Mouse (Mus musculus): ENCODE results near the gene Zbtb33. TPM values are rescaled to one million over a fixed set of nuclear protein-coding genes. Genes with fewer than 3 reads are reported as not detected.
A peak's percentile ranks its signal among the peaks of the same experiment; 100 is the strongest.

Zbtb33 gene
- total RNA-seq (2021): 10 to 100 TPM; 24.0 to 25.8 TPM

- DNase-seq: peak; percentile 80 to 86
These were observed at the start of gene Zbtb33 for GRCm38 (mm10) chrX:38189552-38190457. TSS of gene Zbtb33 (plus strand) at chrX:38189793.

DNA sequence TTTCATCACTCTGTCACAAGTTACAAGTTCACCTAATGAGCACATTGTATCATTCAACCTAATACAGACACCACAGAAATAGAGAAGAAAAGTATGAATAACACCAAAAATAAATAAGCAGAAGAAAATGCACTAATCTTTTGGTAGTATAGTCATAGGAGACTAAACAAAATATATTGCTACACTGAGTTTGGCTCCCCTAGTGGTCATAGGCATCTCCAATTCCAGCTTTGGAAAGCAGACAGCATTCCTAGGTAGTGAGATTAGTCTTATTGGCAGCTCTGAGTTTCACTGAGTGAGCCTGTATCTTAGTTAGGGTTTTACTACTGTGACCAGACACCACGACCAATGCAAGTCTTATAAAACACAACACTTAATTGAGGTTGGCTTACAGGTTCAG, 30.5 kb upstream of the Zbtb33 start:
- DNase-seq: no peak

DNA sequence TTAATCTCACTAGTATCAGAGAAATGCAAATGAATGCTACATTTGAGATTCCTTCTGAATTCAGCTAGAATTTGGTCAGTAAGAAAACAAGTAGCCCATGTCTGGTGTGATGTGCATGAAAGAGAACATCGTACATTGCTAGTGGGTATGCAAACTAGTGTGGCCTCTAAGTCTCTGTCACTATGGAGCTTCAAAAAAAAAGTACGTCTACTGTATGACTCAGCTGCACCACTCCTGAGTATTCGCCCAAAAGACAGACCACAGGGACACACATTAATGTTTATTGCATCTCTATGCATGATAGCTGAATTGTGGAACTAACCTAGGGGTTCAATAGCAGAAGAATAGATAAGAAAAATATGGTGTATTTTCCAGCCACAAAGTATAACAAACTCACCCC, 24.3 kb upstream of the Zbtb33 start:
- no peak for DNase-seq

DNA sequence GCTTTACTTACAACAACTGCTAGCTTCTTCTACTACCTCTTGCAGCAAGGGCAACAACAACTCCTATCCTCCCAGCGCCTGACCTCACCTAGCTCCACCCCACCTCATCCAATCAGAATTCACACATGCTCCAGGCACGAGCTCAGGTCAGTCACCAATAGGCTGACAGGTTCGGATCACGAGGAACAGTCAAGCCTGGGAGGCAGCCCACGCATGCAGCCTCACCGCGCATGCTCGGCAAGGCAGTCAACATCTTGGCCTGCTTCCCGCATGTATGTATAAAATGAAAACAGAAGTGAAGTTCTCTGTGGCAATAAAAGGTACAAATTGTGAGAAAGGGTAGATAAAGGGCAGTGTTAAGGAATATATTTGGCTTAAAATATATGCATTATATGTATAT, 23.5 kb upstream of the Zbtb33 start:
- DNase-seq: no peak

DNA sequence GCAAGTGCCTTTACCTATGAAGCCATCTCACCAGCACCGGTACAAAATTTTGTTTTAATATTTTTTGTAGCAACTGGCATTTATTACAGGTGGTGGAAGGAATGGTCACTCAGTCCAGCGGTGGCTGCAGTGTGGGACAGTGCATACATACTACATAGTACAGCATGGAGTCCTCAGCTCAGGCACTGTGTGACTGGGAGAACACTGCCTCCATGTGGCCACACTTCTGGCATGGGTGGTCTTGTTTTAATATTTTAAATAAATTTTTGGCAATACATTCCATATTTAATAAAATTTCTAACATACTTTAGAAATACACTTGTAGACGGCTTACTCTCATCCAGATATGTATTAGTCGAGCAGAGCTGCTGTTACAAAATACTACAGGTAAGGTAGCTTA, 23.0 kb upstream of the Zbtb33 start:
- no peak for DNase-seq

GRCm38 (mm10) chrX:38179891-38180310, 9.7 kb upstream of the Zbtb33 start:
- peak; percentile 7 to 18 for DNase-seq

- DNase-seq: peak in 1 of 2 experiments; percentile 5
These were observed 8.7 kb upstream of the Zbtb33 start for GRCm38 (mm10) chrX:38180656-38181607.

- DNase-seq: peak in 1 of 2 experiments; percentile 2
These were observed 7.9 kb upstream of the Zbtb33 start for GRCm38 (mm10) chrX:38181608-38182258.

GRCm38 (mm10) chrX:38185520-38185919, 4.1 kb upstream of the Zbtb33 start:
- no peak for DNase-seq

DNA sequence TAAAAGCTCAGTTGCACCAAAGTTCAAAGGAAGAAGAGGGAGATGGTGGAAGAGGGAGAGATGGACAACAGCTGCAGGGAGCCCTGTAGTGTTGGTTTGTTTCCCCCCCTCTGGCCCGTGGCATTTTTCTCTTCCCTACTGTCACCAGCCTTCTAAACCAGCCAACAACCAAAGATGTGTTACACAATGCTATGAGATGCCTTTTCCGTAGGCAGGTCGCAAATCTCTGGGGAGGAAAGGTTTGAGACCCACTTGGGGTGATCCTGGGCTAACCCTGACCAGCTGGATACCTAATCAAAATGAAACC, 818 bp downstream of the Zbtb33 start:
- DNase-seq: no peak

DNA sequence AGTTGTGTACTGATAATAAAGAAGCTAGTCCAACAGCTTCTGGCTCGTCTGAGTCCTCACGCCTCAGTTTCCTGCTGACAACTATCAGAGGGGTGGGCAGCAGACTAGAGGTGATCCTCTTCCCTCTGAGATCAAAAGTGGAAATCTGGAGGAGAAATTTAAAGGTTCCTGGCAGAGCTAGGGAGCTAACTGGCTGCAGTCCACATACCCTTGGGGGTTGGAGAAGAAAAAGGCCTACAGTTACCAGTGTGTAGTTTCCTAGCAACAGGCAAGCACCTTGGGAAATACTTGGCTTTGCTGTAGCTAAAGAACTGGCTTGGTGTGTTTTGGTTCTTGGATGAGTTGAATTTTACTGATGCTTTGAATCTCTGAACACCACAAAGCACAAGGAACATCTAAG, 12.2 kb downstream of the Zbtb33 start:
- no peak for DNase-seq

DNA sequence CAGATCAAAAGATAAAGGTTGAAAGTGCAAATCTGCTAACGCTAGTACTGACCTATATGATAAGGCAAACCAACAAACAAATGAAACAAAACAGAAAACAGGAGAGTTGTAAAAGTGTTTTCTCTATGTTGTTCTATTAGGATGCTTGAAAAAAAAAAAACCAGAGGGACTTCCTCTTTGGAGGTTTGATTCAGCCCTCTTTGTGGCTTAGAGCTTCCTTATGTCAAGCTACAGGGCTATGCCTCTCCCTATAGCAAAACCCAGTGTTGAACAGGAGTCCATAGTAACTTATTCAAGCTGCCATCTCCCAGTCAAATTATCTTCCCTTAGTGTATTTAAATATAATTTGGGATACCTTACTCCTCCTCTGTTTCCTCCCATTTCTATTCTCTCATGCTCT, 17.8 kb downstream of the Zbtb33 start:
- DNase-seq: no peak

DNA sequence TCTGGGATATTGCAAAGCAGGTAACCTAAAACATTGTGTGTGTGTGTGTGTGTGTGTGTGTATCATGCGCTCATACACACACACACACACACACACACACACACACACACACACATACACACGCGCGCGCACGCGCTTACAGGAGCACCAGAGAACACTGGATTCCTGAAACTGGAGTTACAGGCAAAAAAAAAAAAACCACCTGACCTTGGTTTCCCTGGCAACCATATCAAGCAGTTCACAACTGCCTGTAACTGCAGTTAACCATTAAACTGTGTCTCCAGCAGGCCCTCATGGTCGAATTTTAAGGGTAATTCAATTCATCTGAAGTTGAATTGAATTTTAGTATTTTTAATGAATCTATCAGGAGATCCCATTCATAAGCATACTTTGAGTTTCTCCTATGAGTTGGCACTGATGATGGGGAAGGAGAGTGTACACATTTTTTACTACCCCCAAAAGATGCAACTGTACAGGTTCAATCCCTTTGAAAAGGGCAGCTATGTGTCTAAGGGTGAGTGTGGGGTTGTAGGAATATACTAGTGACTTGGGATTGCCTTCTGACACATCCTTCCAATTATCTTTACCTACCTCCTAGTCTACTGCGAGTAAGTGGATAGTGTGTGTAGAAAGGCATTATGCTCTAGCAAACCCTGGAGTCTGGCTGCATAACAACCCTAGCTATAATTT, 27.5 kb downstream of the Zbtb33 start:
- DNase-seq: no peak

DNA sequence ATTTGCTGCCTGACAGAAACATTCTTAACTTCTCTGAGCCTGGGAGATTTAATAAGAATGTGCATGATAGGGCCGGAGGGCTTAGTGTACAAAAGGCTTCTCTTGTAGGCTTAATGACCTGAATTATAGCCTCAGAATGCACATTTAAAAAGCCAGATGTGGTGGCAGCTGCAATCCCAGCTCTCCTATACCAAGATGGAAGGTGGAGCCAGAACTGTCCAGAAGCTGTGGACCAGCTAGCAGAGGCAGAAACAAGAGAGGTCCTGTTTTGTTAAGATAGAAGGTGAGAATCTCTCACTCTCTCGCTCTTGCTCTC, 28.0 kb downstream of the Zbtb33 start:
- no peak for DNase-seq

DNA sequence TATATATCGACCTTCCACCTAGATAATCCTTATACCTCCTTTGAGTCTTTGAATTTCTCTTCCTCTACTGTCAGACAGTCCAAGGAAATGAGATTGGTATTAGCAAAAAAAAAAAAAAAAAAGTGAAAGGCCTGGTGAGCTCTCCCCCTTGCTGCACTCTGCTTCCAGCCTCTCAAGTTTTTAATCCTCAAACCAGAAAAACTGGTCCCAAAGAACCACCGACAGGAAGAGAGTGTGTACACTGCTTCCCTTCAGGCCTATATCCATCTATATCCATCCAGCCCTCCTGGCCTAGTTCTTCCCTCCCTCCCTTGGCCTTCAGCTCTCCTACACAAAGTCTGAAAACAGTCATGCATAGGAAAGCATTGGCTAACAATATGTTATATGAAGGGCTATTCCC, 33.2 kb downstream of the Zbtb33 start:
- DNase-seq: no peak

DNA sequence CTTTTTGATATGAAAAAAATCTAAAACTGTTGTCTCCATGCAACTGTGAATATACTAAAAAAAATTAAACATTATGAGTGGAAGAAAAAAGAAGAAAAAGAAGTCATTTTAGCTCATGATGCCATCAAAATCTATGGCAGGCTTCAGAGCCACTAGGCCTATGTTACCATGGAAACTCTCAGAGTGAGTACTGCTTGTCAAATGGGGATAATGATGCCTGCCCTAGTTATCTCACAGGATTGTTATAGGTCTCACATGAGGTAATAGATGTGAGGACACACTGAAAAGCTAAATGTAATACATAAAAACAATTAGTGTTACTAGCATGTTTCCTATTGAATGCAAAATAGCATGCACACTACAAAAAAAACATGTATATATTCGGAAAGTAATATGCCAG, 40.3 kb downstream of the Zbtb33 start:
- DNase-seq: no peak

DNA sequence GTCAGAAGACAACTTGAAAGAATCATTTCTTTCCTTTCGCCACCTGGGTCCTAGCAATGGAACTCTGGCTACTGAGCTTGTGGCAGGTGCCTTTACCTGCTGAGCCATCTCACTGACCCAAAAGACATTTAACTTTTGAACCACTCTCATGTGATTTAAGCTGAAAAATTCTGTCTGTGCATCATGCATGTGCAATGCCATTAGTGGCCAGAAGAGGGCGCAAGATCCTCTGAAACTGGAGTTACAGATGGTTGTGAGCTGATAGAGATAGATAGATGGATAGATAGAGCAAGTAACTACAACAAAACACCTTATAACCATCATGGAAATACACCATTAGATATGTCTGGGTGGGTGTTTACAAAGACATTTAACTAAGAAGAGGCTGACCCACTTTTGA, 48.1 kb downstream of the Zbtb33 start:
- DNase-seq: peak in 1 of 2 experiments; percentile 10

Small RNAs within 50 kb of the gene (microRNA-seq; reads per million reads assigned to microRNA genes)
- 0 reads per million in 2 experiments for gene Mir3110

Other genes with a start within 250 kb of the Zbtb33 start
- gene Btg1-ps1, start 171.0 kb upstream of the Zbtb33 start, total RNA-seq (2021): not detected
- gene Btg1-ps2, start 146.7 kb upstream of the Zbtb33 start, total RNA-seq (2021): not detected
- not detected for gene Rhox10, start 123.3 kb upstream of the Zbtb33 start, total RNA-seq (2021)
- not detected for gene Rhox11, start 104.7 kb upstream of the Zbtb33 start, total RNA-seq (2021)
- gene Rhox12, start 78.9 kb upstream of the Zbtb33 start, total RNA-seq (2021): not detected
- gene Rhox13, start 68.6 kb upstream of the Zbtb33 start, total RNA-seq (2021): not detected
- 10 to 100 TPM; 20.0 to 24.1 TPM for gene Tmem255a, start 62.6 kb downstream of the Zbtb33 start, total RNA-seq (2021)
- not detected for gene Atp1b4, start 126.4 kb downstream of the Zbtb33 start, total RNA-seq (2021)

All from layer of hippocampus, postnatal 36 days (tissue).